Mouse (Mus musculus) layer of hippocampus, postnatal 36 days (tissue): ENCODE measurements at regions not wholly inside any gene's neighbourhood (a gene's known extent, or its start where the extent isn't known, plus 50 kb on each side); places are given as distances from the start of the nearest gene placed in this dataset.

Experiments used
- DNase-seq, 2 experiments: peaks; one replicate each; pipeline ENCODE4 v3.0.0; 2022

GRCm38 (mm10) chr10:91734691-91735090, 553.6 kb upstream of the Tmpo start:
- DNase-seq: no peak

GRCm38 (mm10) chr10:91732007-91732589, 551.0 kb upstream of the Tmpo start:
- DNase-seq: no peak

GRCm38 (mm10) chr10:91730062-91730461, 548.9 kb upstream of the Tmpo start:
- DNase-seq: no peak

- DNase-seq: peak; percentile 83 to 85
Observed at GRCm38 (mm10) chr10:91719561-91720371, 538.7 kb upstream of the Tmpo start.

GRCm38 (mm10) chr10:91716604-91717003, 535.5 kb upstream of the Tmpo start:
- no peak for DNase-seq

- DNase-seq: no peak
Observed at GRCm38 (mm10) chr10:91714648-91715047, 533.5 kb upstream of the Tmpo start.

- DNase-seq: no peak
Observed at GRCm38 (mm10) chr10:91713529-91713928, 532.4 kb upstream of the Tmpo start.

- no peak for DNase-seq
Observed at GRCm38 (mm10) chr10:91706816-91707215, 525.7 kb upstream of the Tmpo start.

- DNase-seq: no peak
Observed at GRCm38 (mm10) chr10:91704751-91705150, 523.6 kb upstream of the Tmpo start.

- DNase-seq: no peak
Observed at GRCm38 (mm10) chr10:91701822-91702221, 520.7 kb upstream of the Tmpo start.

GRCm38 (mm10) chr10:91686082-91686618, 505.0 kb upstream of the Tmpo start:
- DNase-seq: no peak

- no peak for DNase-seq
Observed at GRCm38 (mm10) chr10:91685164-91686027, 504.3 kb upstream of the Tmpo start.

- DNase-seq: no peak
Observed at GRCm38 (mm10) chr10:91679641-91680040, 498.5 kb upstream of the Tmpo start.

GRCm38 (mm10) chr10:91637911-91638310, 456.8 kb upstream of the Tmpo start:
- DNase-seq: no peak

GRCm38 (mm10) chr10:91628672-91629071, 447.6 kb upstream of the Tmpo start:
- no peak for DNase-seq

- no peak for DNase-seq
Observed at GRCm38 (mm10) chr10:91622281-91622680, 441.2 kb upstream of the Tmpo start.

- DNase-seq: no peak
Observed at GRCm38 (mm10) chr10:91613794-91614479, 432.8 kb upstream of the Tmpo start.

GRCm38 (mm10) chr10:91612052-91612451, 430.9 kb upstream of the Tmpo start:
- no peak for DNase-seq

GRCm38 (mm10) chr10:91594891-91595290, 413.8 kb upstream of the Tmpo start:
- DNase-seq: no peak

- no peak for DNase-seq
Observed at GRCm38 (mm10) chr10:91593378-91593777, 412.3 kb upstream of the Tmpo start.

- no peak for DNase-seq
Observed at GRCm38 (mm10) chr10:91591845-91592244, 410.7 kb upstream of the Tmpo start.

- no peak for DNase-seq
Observed at GRCm38 (mm10) chr10:91591398-91591811, 410.3 kb upstream of the Tmpo start.
